Mouse (Mus musculus): ENCODE results near the gene Alk.
"Not testable (repeated sequence)": the region's sequence is repeated elsewhere in the genome, so short reads cannot be mapped to it uniquely, and the experiment has no call there.

- TF ChIP-seq CTCF (IDR thresholded peaks at IDR 0.05; ENCODE audit: low read depth); EP300 (optimal IDR thresholded peaks at IDR 0.05): not testable (repeated sequence)
Observed at GRCm38 (mm10) chr17:72479260-72479659, 125.2 kb downstream of the Alk start.
